Mouse (Mus musculus): Measurements from ENCODE around the gene Aven. TPM values are rescaled to one million over a fixed set of nuclear protein-coding genes. Genes with fewer than 3 reads are reported as not detected.

Gene Aven
- total RNA-seq, 2 experiments from 2014 or later = 8.1 to 9.5 TPM

DNA sequence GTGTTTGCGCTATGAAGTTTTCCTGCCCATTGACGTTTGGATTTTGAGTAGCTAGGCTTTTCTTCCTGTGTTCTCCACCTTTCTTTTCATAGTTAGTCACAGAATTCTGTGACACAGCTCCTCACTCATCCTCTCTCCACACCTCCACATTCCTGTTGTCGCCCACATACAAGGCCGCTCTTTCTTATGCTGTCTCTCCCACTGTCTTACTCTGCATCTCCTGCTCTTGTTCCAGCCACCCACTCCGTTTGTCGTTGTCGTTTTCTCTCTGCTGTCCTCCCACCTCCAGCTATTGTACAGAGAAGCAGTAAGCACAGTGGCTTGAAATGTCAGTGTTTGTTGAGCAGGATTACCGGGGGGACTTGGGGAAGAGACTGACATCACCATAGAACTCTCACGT, 139.8 kb downstream of the Aven start:
- no peak for DNase-seq (ENCODE audit: extremely low spot score in 1 of 2, low spot score in 1 of 2)

GRCm38 (mm10) chr2:112637206-112637605, 144.4 kb downstream of the Aven start:
- DNase-seq (ENCODE audit: extremely low spot score in 1 of 2, low spot score in 1 of 2) = no peak

DNA sequence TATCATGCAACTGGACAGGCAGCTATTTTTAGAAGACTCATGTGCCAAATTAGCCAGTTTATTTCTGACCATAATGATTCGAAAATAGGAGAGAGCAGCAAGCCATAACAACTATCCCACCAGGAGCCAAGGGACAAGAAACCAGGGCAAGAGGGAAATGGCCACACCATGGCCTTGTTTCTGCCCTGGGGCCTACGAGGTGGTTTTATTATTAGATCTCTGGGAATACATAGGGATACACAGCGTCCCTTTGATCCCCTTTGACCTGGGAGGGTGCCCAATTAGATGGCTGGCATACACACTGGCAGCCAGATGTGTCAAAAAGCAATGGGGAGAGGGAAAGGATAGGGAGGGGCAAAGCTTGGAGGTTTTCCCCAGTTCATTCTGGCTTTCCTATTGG, 161.1 kb downstream of the Aven start:
- no peak for DNase-seq (ENCODE audit: extremely low spot score in 1 of 2, low spot score in 1 of 2)

DNA sequence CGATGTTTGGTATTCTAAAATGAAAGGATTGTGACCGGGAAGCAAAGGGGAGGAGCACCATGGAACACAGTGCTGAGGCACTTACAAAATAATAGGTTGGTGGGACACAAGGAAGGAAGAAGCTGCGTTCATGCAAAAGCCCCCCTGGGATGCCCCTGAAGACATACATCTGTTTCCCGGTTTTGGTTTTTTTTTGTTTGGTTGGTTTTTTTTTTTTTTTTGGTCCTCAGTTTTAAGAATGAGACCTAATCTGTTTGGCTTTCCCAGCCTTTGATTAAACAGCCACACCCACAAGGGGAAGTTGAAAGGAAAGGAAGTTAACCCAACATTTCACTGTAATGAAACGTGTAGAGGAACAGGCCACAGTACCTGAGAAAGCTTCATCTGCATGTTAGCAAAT, 163.4 kb downstream of the Aven start:
- no peak for DNase-seq (ENCODE audit: extremely low spot score in 1 of 2, low spot score in 1 of 2)

- no peak for DNase-seq (ENCODE audit: extremely low spot score in 1 of 2, low spot score in 1 of 2)
Measured at GRCm38 (mm10) chr2:112669461-112669860, 176.7 kb downstream of the Aven start.

- no peak for DNase-seq (ENCODE audit: extremely low spot score in 1 of 2, low spot score in 1 of 2)
Measured at GRCm38 (mm10) chr2:112676175-112676574, 183.4 kb downstream of the Aven start.

DNA sequence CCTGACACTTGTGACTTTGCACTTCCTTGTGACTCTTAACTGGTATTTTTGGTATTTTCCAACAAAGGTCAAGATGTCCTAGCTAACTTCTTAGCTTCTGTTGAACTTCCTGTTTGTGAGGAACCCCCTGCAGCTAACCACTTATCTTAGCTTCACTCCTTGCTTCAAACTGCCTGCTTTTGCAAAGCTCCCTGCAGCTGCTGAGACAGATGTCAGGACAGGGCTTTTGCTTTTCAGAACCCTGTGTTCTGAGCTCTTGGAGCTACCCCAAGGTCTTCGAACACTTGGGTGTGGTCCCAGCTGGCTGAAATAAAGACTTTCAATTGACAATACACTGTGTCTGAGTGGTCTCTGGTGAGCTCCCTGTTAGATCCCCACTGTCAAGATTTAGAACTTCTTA, 184.0 kb downstream of the Aven start:
- DNase-seq (ENCODE audit: extremely low spot score in 1 of 2, low spot score in 1 of 2) = no peak

- DNase-seq (ENCODE audit: extremely low spot score in 1 of 2, low spot score in 1 of 2) = no peak
Measured at GRCm38 (mm10) chr2:112677246-112677645, 184.5 kb downstream of the Aven start.

- DNase-seq (ENCODE audit: extremely low spot score in 1 of 2, low spot score in 1 of 2) = no peak
Measured at GRCm38 (mm10) chr2:112681817-112682216, 189.1 kb downstream of the Aven start.

Small RNA genes within 50 kb of the gene (microRNA-seq; reads per million reads assigned to microRNA genes)
- 0 reads per million in 2 experiments for gene Gm44374

Other genes starting within 250 kb of the Aven start
- gene Nutm1, start 233.7 kb upstream of the Aven start, total RNA-seq (2021) = not detected
- 10 to 100 TPM; 53.6 to 59.6 TPM for gene Nop10, start 231.0 kb upstream of the Aven start, total RNA-seq (2021)
- gene Slc12a6, start 227.1 kb upstream of the Aven start, total RNA-seq (2021) = 100 to 1,000 TPM in 1 of 2 experiments, 10 to 100 TPM in 1; 94.4 to 109 TPM
- gene Gm21985, start 226.7 kb upstream of the Aven start, total RNA-seq (2021) = 1 to 10 TPM in 1 of 2 experiments, under 1 TPM in 1; 0.54 to 5.3 TPM
- gene Emc4, start 124.9 kb upstream of the Aven start, total RNA-seq (2021) = 100 to 1,000 TPM; 141 to 144 TPM
- gene Katnbl1, start 113.8 kb upstream of the Aven start, total RNA-seq (2021) = 10 to 100 TPM; 10.4 to 12.5 TPM
- 10 to 100 TPM; 44.4 to 46.2 TPM for gene Emc7, start 38.0 kb upstream of the Aven start, total RNA-seq (2021)
- 10 to 100 TPM in 1 of 2 experiments, 1 to 10 TPM in 1; 4.2 to 10.5 TPM for gene Chrm5, start 12.2 kb upstream of the Aven start, total RNA-seq (2021)

Measured in layer of hippocampus, postnatal 25 days (tissue).